Mouse (Mus musculus) frontal cortex, postnatal 36 days (tissue): ENCODE measurements around the gene Ric3.
"Not testable (repeated sequence)": the region's sequence is repeated elsewhere in the genome, so short reads cannot be mapped to it uniquely, and the experiment has no call there.

ENCODE experiments used
- DNase-seq, 2 experiments: peaks; one replicate each; pipeline ENCODE4 v3.0.0; 2022; ENCODE audit warnings: low spot score in 2 of 2

Ric3 gene

DNA sequence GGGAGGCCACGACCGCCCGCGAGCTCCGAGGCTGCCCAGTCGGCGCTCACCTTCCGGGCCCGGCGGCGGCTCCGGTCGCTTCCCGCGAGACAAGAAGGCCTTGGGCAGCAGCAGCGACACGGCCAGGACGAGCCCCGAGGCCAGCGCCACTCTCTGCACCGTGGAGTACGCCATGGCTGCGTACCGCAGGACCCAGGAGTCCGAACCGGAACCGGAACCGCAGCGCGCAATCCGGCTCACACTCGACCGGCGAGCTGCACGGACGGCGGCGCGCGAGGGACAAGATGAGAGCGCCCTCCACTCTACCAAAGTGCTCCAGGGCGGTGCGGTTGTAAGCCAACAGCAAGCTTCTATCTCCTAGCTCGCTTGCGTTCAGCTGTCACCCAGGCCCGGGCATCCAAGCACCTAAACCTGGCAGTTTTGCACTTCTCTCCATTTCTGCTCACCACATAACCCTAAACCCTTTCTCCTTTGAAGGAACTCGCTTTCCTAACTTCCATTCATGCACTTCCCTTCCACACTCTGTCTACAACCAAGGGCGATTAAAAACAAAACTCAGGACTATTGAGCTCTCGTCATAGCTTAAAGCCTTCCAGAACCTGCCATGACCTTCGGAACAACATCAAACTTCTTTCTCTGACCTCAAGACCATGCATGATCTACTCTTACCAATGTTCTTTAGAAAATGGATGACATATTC lies at the start of gene Ric3:
Gene Ric3, minus strand, starts transcription at position 219 of the 700 bp plus-strand sequence.
- DNase-seq: peak; percentile 93 to 94

DNA sequence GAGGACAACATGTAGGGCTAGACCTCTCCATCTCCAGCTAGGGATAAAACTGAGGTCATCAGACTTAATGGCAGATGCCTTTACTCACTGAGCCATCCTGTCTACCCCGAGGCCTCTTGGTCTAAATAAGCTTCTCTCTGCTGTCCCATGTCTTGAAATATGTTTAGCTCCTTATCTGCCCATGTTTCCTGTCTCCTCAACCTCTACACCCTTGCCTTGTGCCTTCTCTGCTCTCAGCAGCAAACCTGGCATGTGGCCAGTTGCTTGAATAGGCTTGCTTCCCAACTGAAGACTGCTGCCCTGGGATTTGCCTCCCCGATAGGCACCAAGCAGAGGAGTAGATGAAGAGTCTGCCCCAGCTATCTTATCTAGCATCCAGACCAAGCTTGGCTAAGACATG lies 48.4 kb upstream of the Ric3 start:
- no peak for DNase-seq

DNA sequence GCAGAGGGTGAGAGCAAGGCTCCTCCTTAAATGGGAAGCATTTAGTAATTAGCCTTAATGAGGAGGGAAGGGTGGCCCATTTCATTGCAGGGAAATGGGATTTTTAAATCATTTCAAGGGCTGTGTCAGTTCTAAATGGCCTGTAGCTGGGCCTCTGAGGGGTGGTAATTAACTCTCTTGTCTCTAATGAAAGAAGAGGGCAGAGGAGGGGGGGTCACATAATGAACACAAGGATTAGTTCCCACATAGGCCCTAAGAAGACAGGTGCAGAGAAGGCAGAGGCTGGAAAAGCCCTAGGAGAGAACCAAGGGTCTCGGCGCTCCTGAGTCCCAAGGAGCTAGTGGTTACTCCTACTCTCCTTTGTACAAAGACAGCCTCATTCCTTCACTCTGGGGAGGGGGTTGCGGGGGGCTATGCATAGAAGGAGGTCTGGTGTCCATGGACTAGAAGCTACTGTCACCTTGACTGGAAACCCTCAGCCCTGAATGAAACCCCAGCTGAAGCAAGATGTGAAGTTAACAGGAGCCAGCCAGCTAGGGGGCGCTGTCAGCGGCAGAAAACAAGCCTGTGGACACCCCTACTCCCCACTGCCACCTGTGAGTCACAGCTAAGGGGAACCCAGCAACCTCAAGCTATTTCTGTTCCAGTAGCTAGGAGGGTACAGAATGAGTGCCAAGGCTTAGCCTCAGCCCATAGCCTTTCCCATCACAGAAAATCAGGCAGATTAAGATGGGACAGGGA lies 47.0 kb upstream of the Ric3 start:
- DNase-seq: no peak

DNA sequence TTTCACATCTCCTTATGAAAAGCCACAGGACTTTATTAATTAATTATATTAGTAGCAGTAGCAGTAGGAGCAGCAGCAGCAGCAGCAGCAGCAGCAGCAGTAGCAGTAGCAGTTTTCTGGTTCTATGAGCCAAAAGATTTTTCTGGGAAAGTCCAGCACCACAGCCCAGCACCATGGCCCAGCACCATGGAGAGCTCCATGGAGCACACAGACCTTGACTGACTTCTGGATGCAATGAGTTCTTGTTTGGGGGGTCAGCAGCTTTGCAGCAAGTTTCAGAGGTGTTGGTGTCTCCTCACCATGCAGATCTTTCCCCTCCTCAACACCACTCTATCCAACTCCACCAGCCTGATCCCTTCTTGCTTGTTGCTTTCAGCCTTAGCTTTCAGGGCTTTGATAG lies 46.3 kb upstream of the Ric3 start:
- DNase-seq: no peak

DNA sequence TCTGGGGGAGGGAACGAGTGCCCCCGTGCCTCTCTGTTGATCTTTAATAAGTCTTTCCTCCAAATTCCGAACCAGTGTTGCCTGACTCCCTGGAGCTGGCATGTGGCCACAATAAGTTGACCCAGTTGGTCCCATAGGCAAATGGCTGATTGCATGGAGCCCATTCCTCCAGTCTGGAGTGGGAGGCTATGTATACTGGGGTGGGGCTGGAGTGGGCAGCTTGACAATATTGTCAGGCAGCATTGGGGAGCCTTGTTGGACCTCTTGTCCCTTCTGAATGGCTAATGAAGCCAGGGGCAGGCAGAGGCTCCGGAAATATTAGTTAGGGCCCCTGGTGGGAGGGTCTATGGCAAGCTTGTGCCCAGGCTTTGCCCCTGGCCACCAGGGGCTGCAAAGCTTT lies 32.8 kb upstream of the Ric3 start:
- DNase-seq: no peak

DNA sequence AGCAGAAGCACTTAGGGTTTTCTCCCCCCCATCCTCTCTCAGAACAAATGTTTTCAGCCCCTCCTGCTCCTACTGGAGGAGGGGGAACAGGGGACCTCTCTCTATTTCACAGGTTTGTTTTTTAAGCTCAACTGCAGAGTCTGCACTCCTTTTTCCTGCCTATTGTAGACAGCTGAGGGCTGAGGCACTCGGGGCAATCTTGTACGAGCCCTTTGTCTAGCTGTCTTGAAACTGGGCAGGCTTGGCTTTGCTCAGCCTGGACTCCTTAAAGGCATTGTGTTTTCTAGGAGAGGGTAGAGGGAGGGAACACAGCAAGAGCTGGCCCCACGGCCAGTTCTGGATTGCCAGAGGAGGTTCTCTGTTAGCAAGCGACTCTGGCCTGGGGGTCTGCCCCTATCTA lies 32.4 kb upstream of the Ric3 start:
- DNase-seq: not testable (repeated sequence)

DNA sequence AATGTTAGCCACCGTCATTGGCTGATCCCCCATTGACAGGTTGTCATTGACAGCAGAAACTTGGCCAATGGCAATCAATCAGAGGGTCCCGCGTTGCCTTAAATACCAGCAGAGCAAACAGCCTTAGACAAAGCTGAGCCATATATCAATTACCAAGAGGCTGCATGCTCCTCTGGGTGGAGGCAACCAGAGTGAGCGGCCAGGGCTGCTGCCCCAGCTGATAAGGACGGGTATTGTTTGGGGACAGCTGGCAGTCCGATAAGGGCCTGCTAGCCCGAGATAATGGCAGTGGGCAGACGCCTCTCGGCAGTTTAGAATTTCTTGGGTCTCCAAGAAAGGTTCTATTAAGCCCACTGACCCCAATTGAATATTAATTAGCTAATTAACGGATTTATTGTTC lies 31.8 kb upstream of the Ric3 start:
- DNase-seq: no peak

DNA sequence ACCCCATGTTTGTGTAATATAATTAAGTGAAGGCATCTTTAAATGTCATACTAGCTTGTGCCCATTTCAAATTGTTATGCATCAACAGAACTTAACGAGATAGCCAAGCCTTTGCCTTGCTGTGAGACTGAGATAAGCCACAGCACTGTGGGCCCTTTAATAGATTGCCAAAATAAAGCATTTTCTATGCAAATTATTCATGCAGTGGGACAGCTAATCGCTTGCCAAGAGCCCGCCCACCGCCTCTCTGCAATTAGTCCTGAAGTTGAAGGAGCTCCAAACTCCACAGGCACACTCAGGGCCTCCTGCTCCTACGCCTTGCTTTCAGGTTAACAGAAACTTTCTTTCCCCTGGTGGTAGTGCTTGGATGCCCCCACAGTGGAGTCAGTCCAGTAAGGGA lies 27.9 kb upstream of the Ric3 start:
- peak; percentile 67 to 75 for DNase-seq

DNA sequence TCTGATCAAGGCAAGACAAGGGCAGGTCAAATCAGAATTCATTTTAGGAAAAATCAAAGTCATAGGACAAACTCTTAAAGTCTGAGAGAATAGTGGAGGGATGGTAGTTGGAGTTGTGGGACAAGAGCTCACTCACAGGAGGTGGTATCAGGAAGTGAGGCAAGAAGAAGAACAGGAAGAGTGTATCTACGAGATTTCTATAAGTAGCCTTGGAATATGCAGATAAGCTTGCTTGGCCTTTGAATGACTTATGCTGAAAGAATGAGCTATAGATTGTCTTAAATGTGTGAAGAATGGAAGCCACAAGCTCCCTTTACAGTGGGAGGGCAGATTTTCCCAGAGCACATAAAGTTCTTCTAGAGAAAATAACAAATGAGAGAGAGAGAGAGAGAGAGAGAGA lies 21.8 kb upstream of the Ric3 start:
- no peak for DNase-seq

DNA sequence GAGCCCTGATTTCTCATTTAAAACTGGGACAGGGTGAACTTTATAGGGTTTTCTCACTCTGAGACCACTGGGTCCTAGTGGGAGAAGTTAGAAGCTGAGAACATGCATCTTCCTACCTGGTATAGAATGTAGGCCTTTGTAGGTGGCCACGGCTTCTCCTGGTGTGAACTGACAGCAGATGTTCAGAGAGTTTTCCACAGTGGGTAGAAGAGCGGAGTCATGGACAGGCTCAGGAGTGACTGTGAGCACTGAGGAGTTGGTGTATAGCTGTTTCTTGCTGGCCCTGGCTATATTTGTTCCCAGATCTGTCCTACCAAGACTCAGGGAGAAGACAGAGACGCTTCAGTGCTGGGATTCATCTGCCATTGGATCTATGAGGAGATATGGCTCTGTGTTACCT lies 18.0 kb upstream of the Ric3 start:
- no peak for DNase-seq

DNA sequence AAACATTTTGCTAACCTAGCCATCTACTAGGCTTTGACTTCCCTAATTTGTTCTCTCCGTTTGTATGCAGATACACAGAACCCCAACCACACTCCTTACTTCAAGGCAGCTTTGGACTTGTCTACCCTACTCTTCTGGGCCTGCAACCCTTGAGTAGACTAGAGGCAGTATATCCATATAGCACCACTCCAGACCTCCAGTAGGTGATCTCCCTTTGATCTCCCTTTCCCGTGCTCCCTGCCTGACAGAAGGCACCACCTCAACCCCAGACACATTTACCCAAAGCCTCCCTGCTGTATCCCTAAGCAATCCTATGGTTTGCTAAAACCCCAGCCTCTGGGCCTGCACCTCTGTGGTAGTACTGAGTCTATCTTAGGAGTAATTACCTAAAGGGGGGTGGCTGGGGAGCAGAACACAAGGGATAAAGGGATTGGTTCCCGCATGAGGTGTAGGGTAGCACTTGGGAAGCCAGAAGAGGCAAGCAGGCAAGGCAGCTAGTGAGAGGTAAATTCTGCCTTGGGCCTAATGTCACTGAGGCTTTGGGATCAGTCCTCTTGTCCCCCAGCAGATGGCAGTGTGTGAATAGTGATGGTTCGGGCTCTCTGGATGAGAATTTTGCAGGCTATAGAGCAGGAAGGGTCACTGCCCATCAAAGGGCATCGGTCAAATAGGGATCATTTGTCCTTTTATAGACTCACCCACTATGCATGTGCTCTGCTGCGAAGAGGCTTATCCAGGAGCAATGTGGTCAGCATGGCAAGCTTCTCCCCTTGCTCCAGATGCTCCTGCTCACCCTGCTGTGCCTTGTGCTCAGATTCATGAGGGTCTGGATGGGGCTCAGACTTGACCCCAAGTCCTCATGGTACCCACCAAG lies 15.3 kb upstream of the Ric3 start:
- DNase-seq: peak; percentile 30 to 36

DNA sequence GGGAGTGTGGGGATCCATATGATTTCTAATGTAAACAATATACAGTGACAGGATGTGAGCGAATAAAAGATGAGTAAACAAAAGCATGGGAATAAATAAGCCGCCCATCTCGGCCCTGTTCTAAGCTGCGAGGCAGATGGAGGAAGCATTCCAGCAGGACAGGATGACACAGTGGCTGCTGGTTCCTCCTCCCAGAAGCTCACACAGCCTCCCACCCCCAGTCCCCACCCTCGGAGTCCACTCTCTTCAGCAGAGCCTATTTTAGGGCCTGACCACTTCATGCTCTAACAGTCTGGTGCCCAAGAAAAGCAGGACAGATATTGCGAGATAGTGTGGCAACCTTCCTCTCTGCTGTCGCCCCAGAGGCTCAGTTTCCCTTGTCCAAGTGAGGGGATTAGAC lies 14.1 kb upstream of the Ric3 start:
- no peak for DNase-seq

DNA sequence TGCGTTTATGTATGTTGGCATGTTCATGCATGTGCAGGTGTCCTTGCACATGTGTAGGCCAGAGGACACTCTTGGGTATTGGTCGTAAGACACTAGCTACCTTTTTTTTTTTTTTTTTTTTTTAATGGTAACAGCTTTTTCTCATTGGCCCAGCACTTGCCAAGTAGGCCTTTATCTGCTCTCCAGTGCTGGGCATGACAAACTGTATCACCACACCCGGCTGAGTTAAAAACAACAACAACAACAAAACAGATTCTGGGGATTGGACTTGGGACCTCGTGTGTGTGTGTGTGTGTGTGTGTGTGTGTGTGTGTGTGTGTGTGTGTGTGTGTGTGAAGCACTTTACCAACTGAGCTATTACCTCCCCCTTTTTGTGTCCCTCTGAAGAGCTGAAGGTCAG lies 13.5 kb upstream of the Ric3 start:
- DNase-seq: no peak

DNA sequence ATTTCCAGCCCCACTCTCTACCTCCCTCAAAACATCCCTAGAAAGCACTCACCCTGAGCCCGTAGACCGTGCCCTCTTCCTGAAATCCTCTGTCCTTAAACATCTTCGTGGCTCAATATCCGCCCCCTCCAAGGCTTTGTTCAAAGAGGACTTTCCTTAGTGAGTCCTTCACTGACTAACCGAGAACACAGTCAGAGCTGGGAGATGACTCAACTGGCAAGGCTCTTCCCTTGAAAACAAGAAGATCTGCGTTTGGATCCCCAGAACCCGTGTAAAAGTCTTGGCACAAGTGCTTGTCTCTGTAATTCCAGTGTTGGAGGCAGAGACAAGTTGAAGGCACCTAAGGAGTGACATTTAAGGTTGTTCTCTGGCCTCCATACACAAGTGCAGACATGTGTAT lies 11.2 kb upstream of the Ric3 start:
- no peak for DNase-seq

DNA sequence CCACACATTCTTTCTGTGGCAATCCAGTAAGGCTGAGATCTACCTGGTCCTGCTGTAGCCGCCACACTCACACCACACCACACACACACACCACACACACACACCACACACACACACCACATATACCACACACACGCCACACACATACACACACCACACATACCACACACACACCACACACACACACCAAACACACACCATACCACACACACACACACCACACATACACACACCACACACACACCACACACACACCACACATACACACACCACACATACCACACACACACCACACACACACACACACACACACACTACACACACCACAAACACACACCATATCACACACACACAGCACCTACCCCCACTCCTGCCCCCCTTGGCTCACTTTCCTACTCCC lies 8.2 kb upstream of the Ric3 start:
- DNase-seq: not testable (repeated sequence)

DNA sequence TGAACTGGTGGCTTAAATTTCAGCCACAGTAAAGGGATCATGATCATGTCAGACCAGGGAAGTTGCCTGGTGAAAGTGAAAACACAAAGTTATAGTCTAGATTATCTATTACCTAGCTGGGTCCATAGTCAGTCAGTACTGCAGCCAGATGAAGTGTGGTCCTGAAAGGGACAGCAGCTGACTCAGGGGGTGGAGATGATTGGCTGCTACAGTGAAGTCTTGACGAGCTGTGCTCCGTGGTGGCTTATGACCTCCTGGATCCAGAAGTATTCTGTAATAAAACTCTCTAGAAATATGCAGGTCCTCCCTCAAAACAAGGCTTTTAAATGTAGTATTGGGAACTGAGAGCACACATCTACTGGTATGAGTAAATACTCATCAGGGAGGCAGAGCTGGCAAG lies 3.8 kb upstream of the Ric3 start:
- no peak for DNase-seq

DNA sequence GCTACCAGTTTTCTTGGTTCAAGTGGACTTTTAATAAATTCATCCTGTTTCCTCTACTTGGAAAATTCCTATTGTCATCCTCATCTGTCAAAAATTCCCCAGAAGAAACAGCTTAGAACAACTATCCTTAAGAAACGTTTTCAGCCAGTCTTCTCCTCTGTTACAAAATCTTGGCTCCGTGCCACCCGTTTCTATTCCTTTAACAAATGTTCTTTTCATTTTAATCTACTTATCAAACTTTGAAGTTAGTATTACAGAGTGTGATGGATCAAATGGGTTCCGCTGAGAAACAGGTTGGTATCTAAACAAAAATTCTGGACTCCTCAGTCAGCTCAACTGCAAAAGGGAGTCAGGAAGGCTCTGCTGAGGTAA lies 668 bp upstream of the Ric3 start:
- no peak for DNase-seq

DNA sequence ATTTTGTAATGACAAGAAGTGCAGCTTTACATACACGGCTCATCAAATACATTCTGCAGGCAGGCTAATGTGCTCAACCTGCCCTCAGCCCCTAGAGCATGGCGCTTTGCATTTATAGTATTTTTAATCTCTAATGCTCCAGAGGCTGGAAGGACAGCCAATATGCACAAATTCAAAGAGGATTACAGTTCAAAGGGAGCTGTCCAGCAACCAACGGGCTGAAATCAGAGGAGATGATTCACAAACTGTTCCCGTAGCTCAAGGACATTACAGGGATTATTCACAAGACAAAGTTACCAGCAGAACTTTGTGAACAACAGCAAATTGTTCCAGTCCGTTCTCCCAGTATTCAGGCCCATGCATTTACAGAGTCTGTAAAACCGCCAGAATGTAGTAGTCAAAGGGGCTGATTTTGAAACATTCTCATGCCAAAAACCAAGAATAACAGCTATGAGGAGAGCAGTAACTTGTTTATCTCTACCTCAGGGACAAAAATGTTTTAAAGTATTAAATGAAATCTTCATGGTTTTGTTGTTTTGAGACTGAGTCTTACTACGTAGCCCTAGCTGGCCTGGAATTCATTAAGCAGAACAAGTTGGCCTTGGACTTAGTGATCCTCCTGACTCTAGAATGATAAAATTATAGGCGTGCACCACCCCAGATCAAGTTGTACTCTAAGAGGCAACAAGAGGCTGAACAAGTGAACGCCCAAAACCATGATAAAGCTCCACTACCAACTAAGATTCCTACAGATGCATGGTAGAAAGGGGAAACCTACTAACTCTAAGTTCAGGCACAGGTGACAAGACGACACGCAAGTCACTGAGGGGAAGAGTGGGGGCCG lies 640 bp downstream of the Ric3 start:
- no peak for DNase-seq

DNA sequence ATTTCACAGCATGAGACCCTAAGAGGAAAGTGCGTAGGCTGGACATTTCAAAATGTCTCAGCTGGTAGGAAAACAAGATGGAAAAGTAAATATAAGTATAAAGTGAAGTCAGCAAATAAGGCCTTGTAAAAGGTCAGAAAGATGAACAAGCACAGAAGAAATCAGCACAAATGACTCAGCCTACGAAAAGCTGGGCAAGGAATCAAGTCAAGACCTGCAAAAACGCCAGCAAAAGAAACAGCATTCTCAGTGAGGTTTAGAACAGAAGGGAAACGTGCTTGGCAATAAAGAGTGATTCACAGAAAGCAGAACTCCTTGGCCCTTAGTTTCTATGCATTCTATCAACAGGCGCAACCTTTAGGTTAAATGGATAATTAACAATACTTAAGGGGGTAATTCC lies 10.8 kb downstream of the Ric3 start:
- DNase-seq: no peak

DNA sequence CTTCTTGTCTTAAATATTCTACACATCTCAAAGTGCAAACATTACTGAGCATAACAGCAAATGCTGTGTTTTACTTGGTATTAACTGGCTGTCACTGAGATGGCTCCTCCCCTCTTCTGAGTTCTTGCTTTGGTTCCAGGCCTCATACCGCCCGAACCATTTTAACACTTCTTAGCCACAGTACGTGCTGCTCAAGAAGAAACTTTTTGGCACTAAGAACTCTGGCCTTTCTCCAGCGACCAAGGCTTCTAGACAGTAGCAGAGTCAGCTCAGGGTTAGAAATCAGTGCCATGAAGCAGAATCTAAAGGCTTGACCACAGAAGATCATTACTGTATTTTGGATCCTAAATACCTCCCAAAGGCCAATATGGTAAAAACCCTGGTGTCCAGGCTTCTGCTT lies 13.5 kb downstream of the Ric3 start:
- DNase-seq: no peak

DNA sequence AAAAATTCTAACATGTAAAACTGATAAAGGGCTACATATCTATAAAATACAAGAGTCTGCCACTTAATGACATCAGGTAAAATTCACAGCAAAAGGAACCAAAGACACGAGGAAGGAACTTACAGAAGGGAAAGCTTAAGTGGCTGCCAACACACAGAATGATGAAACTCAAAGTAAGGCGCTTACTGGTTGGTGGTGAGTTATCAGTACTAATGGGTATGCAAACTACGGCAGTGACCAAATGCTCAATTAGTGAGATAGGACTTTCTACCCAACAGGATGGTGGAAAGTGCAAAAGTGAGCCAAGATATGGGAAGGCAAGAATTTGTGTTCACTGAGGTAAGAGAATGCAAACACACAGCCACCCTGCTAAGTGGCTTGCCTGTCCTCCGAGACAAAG lies 23.6 kb downstream of the Ric3 start:
- DNase-seq: no peak

DNA sequence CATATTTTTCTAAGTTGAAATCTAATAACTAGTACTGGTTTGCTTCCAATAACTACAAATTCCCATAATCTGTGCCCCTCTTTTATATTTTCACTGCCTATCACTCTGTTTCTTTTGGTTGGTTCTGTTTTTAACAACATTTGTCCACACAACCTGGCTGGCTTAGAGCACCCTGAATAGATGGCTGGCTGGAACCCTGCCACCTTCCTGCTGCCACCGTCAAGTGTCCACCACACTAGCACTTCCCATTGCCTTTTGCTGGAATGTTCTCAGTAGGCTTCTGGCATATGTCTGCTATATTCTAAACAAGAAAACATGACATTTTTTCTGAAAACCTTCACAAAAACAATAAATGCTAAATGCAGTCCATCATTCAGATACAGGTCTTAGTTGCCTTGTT lies 32.3 kb downstream of the Ric3 start:
- DNase-seq: no peak
